Mouse (Mus musculus): ENCODE data around the gene Cyld.

Cyld gene

DNA sequence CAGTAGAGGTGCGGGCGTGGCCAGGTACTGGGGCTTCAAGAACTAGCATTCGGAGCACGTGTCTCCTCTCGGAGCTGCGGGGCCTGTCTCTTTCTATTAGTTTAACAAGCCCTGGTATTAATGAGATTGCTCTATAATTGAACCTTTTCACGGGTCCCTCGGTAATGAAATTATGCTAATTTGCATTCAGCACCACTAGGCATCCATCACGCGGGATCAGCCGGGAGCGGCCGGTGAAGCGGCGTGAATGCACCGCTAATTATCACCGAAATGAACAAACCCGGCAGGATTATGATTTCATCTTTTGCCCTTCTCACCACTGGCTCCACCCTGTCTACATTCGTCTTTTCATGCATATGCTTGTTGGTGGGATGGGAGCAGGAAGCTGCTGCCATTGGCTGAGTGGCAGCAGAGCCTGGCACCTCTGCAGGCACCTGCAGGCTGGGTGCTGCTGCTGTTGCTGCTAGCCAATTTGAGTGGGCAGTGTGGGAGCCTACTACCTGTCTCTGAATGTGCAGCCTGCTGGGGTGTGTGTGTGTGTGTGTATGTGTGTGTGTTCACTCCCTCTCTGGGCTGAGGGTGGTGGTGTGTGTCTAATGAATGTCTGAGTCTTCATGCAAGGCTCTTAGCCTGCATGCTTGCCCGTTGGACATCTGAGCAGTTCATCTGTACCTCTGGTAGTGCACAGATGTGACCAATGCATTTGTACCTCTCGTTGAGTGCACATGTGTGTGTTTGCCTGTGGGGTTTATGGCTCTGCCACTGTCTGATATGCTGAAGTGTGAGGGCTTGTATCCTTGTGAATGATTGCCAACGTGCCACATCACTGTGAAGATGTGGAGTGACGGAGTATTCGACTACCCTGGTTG lies 97.2 kb downstream of the Cyld start:
- no peak for DNase-seq

DNA sequence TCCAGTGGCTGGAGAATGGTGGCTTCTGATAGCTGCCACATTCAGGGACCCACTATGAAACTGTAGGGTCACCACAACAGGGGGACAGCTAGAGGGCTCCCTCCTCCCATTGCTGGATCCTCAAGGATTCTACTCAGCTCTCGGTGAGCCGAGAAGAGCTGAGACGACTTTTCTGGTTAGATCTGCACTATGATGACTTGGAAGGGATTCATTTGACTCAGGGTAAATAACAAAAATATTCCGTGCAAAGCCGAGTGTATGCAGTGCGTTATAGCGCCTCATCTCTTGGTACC lies 97.7 kb downstream of the Cyld start:
- DNase-seq: no peak

DNA sequence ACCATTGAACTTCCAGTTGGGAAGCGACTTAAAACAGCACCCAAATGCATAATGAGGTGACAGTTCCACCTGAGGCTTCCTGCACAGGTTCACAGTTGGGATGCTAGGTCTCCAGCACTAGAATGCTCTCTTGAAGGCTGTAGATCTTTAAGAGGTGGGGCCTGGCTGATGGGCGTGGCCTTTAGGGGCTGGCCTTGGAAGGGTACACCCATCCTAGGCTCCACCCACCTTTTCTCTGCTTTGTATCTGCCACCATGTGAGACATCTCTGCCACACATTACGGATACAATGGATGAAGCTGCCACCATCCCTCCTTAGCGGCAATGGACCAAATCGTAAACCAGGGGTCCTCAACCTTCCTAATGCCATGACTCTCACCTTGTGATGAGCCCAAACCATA lies 99.1 kb downstream of the Cyld start:
- no peak for DNase-seq

DNA sequence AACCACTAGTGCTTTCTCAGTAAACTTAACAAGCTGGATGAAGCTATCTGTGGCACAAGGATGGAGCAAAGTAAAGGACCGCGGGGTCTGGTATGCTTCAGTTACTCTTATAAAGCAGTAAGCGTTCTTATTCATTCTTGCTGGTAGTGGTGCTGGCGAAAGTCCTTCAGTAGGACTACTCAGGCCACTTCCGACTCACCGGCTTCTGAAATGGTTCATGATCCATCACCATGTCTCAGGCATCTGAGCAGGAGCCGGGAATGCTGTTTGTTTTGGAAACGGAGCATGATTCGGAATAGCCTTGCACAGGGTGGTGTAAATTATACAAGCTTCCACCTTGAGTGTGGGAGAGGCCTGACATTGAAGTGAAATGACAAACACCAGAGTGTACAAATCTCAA lies 99.8 kb downstream of the Cyld start:
- DNase-seq: no peak
